Mouse (Mus musculus) hindbrain, embryonic 12.5 days (tissue): ENCODE measurements around the gene Ramp2. TPM values are rescaled to one million over a fixed set of nuclear protein-coding genes. Genes with fewer than 3 reads are reported as not detected.

Experiments used
- ATAC-seq: fragments of 200-750 bp; cut with Nextera tagmentation; 2 replicates; pipeline ENCODE4 v1.8.0; 2017; ENCODE audit warnings: moderate TSS enrichment; ENCODE audit not compliant: low FRiP score
- H3K27ac ChIP-seq: fragments of 300-500 bp; sonication (generic); 2 replicates; pipeline ENCODE4 v1.5.1; 2016; ENCODE audit warnings: mild to moderate bottlenecking
- H3K27me3 ChIP-seq: fragments of 300-500 bp; sonication (generic); 2 replicates; pipeline ENCODE4 v1.6.1; 2016; ENCODE audit warnings: mild to moderate bottlenecking
- H3K36me3 ChIP-seq: fragments of 300-500 bp; sonication (generic); 2 replicates; pipeline ENCODE4 v1.6.1; 2016; ENCODE audit warnings: mild to moderate bottlenecking
- H3K4me1 ChIP-seq: fragments of 300-500 bp; sonication (generic); 2 replicates; pipeline ENCODE4 v1.6.1; 2016
- H3K4me2 ChIP-seq: fragments of 300-500 bp; sonication (generic); replicated peaks from 2 replicates; pipeline ENCODE4 v1.6.1; 2016; ENCODE audit warnings: mild to moderate bottlenecking
- H3K4me3 ChIP-seq: fragments of 300-500 bp; sonication (generic); 2 replicates; pipeline ENCODE4 v1.5.1; 2016; ENCODE audit warnings: mild to moderate bottlenecking
- H3K9ac ChIP-seq: fragments of 300-500 bp; sonication (generic); 2 replicates; pipeline ENCODE4 v1.6.1; 2016; ENCODE audit warnings: mild to moderate bottlenecking, moderate library complexity
- H3K9me3 ChIP-seq: fragments of 300-500 bp; sonication (generic); replicated peaks from 2 replicates; pipeline ENCODE4 v1.6.1; 2016; ENCODE audit warnings: mild to moderate bottlenecking
- WGBS: fragments of 180-500 bp; shearing (Covaris S2); methylation state at CpG from one replicate; pipeline ENCODE4 v1.1.7; 2016; 5-methylcytosine and 5-hydroxymethylcytosine counted together
- polyA plus RNA-seq: library from polyadenylated mRNA; unstranded; fragments of >200 nt; fragmentation: Nextera tagmentation; extraction: Ambion mirVana; gene quantifications from 2 replicates; pipeline ENCODE4 v1.2.1, GENCODE M21; 2016

Ramp2 gene
- polyA plus RNA-seq, 1 experiment from 2014 or later = 62.2 TPM

- no peak for ATAC-seq
- Histone ChIP-seq H3K27ac (no peak overlapping the region), H3K36me3 (no peaks in the 10 kb centered on the region), H3K9ac (no peak overlapping the region; the same call in 1 of the 2 replicates), H3K9me3 (no peaks in the 10 kb centered on the region), H3K4me1 (peaks cover 7% of the 10 kb centered on the region; the same call in 1 of the 2 replicates), H3K4me3 (no peak overlapping the region), H3K4me2 (0 out of 2 replicates have a peak overlapping the region, but pooled peaks have one; percentile 84), H3K27me3 (peaks cover 37% of the 10 kb centered on the region)
- 40% methylated on average over 4 of the region's 4 CpGs for WGBS
Measured at GRCm38 (mm10) chr11:101245071-101245470, 757 bp upstream of the Ramp2 start.

DNA sequence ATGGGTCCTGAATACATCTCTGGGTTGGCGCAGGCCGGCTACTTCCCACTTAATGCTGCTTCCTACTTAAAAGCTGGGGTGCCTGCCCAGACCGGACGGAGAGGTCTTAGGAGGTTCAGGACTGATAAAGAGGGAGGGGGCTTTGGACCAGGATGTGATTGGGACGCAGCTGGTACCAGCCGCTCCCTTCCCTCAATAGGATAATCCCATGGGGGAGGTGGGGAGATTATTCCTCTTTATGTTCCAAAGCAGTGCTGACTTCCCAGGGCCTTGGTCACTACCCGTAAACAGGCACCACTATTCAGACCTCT, 829 bp downstream of the Ramp2 start:
- no peaks in the 10 kb centered on the region for H3K36me3 ChIP-seq
- H3K27me3 ChIP-seq = peaks cover 37% of the 10 kb centered on the region
- 5% methylated on average over 7 of the region's 7 CpGs for WGBS
- H3K27ac ChIP-seq = peak overlapping the region; percentile 40; the same call in 1 of the 2 replicates
- peak overlapping the region; percentile 84 for H3K4me2 ChIP-seq
- no peaks in the 10 kb centered on the region for H3K9me3 ChIP-seq
- no peak; the same call in 1 of the 2 replicates for ATAC-seq
- peak overlapping the region; percentile 77 for H3K9ac ChIP-seq
- H3K4me3 ChIP-seq = peak overlapping the region; percentile 57
- peaks cover 7% of the 10 kb centered on the region; the same call in 1 of the 2 replicates for H3K4me1 ChIP-seq

- Histone ChIP-seq H3K36me3 (no peaks in the 10 kb centered on the region), H3K4me3 (peak overlapping the region; percentile 57; the same call in 1 of the 2 replicates), H3K27me3 (peaks cover 37% of the 10 kb centered on the region), H3K27ac (no peak overlapping the region), H3K4me1 (peaks cover 9% of the 10 kb centered on the region), H3K4me2 (peak overlapping the region; percentile 84), H3K9ac (no peak overlapping the region), H3K9me3 (no peaks in the 10 kb centered on the region)
- WGBS = 84% methylated on average over 6 of the region's 6 CpGs
- ATAC-seq = no peak
Measured at GRCm38 (mm10) chr11:101247521-101248030, 1.7 kb downstream of the Ramp2 start.

DNA sequence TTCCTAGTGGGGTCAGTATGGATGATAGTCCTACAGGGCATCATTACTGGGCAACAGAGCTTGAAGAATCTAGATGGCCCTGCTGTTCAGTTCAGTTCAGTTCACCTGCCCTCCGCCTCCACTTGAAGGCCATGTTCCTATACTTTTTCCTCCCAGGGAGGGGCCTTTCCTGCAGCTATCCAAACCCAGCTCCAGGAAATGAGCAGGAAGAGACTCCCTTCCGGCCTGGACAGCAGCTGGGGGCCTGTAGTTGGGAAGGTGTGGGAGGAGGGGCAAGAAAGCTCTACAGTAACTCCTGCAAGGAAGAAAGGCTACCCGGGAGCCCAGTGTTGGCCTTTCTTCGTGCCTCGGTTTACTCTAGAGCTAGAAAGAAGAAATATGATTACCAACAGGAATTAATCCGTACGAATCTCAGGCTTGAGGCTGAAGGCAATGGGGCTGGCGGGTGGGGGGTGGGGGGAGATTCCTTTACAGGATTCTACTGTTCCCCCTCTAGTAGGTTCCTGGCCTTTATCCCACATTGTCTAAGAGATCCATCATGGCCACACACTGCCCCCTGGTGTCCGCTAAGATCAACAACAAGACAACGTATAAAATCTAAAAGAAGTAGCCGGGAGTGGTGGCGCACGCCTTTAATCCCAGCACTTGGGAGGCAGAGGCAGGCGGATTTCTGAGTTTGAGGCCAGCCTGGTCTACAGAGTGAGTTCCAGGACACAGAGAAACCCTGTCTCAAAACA, 2.6 kb downstream of the Ramp2 start:
- Histone ChIP-seq H3K4me2 (0 out of 2 replicates have a peak overlapping the region, but pooled peaks have one; percentile 6), H3K4me3 (no peak overlapping the region), H3K4me1 (peaks cover 15% of the 10 kb centered on the region), H3K9ac (no peak overlapping the region), H3K27me3 (peaks cover 37% of the 10 kb centered on the region), H3K36me3 (no peaks in the 10 kb centered on the region), H3K9me3 (no peaks in the 10 kb centered on the region), H3K27ac (no peak overlapping the region)
- WGBS = 31% methylated on average over 14 of the region's 14 CpGs
- no peak for ATAC-seq

DNA sequence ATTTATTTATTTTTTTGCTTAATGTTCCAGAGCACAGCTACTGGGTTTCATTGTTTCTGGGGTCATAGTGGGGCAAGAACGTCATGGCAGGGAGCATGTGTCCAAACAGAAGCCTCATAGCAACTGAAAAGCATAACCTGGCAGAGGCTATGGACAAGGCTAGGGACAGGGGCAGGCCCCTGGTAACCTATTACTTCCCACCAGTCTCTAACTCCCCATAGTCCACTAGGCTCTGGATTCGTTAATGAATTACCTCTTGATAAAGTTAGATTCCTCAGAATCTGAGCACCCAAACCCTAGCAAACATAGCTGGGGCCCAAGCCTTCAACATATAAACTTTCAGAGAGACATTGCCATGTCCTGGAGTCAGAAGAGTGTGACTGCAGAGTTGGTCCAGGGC, 5.2 kb downstream of the Ramp2 start:
- Histone ChIP-seq H3K27ac (no peak overlapping the region), H3K4me3 (no peak overlapping the region), H3K9ac (no peak overlapping the region), H3K36me3 (0 out of 2 replicates have a peak, but pooled peaks cover 3% of the 10 kb centered on the region), H3K27me3 (peaks cover 18% of the 10 kb centered on the region), H3K9me3 (no peaks in the 10 kb centered on the region), H3K4me2 (no peak overlapping the region), H3K4me1 (peaks cover 23% of the 10 kb centered on the region)
- ATAC-seq = no peak
- 83% methylated on average over 2 of the region's 2 CpGs for WGBS

DNA sequence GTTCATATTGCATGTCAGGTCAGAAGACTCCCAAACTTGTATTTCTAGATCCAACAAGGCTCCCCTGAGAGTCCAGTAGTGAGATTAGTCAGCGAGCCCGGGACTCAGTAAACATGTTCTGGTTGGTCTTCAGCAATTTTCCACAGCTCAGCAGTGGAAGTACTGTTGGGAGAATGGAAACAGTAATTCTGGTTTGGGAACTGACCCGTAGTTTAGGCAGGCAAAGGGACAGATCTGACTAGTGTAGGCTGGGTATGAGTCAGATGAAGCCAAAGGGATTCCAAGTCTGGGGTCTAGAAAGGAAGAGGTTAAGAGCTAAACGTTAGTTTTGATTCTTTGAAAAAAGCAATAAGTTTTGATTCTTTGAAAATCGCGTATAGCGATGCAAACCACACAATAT, 7.1 kb downstream of the Ramp2 start:
- H3K36me3 ChIP-seq = 0 out of 2 replicates have a peak, but pooled peaks cover 10% of the 10 kb centered on the region

DNA sequence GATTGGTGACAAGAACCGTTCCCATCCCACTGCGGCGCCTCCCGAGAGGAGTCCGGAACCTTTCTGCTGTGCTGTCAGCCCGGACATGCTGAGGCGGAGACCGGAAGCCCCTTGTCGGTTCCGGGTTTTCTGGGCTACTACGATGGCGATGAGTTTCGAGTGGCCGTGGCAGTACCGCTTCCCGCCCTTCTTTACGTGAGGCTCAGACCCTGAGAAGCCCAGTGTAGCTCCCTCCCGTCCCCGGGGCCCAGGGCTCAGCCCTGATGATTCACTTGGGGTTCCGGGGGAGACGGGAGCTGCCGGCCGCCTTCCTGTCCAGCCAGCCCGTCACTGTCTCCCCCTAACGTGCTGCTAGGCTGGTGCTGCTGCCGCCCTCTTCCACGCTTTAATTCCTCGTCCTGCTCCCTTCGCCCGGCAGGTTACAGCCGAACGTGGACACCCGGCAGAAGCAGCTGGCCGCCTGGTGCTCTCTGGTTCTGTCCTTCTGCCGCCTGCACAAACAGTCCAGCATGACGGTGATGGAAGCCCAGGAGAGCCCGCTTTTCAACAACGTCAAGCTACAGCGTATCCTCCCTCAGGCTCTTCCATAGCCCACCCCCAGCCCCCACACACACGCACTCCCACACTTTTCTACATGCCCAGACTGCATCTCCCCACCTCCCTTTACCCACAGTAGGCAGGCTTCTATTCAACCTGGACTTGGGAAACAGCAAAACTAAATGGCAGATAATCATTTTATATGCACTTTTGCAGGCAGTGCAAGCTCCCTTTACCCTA, 8.0 kb downstream of the Ramp2 start, which contains the start of gene Vps25:
Vps25 (plus strand) TSS at position 95 of the 777 bp plus-strand sequence.
- H3K4me1 ChIP-seq = peaks cover 18% of the 10 kb centered on the region
- no peaks in the 10 kb centered on the region for H3K9me3 ChIP-seq
- peak within 1 kb of the TSS; percentile 94 for H3K4me2 ChIP-seq
- H3K4me3 ChIP-seq = peak within 1 kb of the TSS; percentile 79
- H3K27ac ChIP-seq = peak within 1 kb of the TSS; percentile 86
- WGBS = under 1% methylated on average over 40 of the region's 40 CpGs
- H3K36me3 ChIP-seq = peaks cover 15% of the 10 kb centered on the region; the same call in 1 of the 2 replicates
- H3K9ac ChIP-seq = peak within 1 kb of the TSS; percentile 86
- H3K27me3 ChIP-seq = no peaks in the 10 kb centered on the region
- ATAC-seq = peak; percentile 82

More for the DNA sequence above, 7.1 kb downstream of the Ramp2 start:
- H3K4me3 ChIP-seq = peak overlapping the region; percentile 79
- peaks cover 16% of the 10 kb centered on the region for H3K4me1 ChIP-seq
- ATAC-seq = no peak
- peak overlapping the region; percentile 86 for H3K9ac ChIP-seq
- peak overlapping the region; percentile 94 for H3K4me2 ChIP-seq
- no peaks in the 10 kb centered on the region for H3K9me3 ChIP-seq
- peaks cover 1% of the 10 kb centered on the region for H3K27me3 ChIP-seq
- 13% methylated on average over 7 of the region's 7 CpGs for WGBS
- H3K27ac ChIP-seq = peak overlapping the region; percentile 86; the same call in 1 of the 2 replicates

DNA sequence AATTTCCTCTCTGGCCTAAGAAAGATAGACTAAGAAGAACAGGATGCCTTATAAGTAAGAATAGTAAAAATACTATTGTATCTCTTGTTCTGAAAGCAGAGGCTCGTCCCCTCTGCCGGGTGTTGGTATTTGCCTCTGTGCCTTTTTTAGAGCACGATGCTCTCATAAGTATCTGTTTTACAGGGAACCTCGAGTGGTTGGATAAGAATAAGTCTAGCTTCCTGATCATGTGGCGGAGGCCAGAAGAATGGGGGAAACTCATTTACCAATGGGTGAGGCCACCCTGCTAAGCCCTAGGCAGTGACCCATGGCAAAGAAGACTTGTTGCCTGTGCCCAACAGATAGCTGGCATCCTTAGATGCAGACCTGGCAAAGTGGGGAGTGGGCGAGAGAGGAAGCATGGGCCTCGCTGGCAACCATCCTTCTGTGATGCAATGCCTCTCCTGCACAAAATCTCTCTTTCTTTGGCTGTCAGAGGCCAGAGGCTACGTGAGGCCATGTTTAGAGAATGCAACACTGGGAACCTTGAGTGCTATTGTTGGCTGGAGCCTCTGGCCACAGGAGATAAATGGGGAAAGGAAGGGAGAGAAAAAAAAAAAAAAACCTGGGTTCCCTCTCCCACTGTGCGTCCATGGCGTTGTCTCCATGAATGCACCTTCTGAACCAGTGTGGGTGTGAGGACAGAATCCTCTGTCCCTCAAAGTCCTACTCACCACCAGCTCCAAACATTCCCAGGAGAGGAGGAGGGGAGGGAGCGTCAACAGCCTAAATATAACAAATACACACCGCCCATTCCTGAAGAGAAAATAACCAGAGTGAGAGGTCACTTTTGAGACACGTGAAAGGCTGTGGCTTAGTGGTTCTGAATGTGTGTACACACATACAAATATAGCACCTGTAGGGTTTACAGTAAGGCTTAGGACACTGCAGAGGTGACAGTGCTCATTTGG, 10.3 kb downstream of the Ramp2 start:
- H3K4me2 ChIP-seq = no peak overlapping the region
- peaks cover 9% of the 10 kb centered on the region; the same call in 1 of the 2 replicates for H3K27me3 ChIP-seq
- peaks cover 41% of the 10 kb centered on the region for H3K4me1 ChIP-seq
- no peak for ATAC-seq
- H3K9ac ChIP-seq = no peak overlapping the region
- H3K4me3 ChIP-seq = no peak overlapping the region
- 88% methylated on average over 13 of the region's 13 CpGs for WGBS
- peaks cover 17% of the 10 kb centered on the region; the same call in 1 of the 2 replicates for H3K36me3 ChIP-seq
- H3K27ac ChIP-seq = no peak overlapping the region
- no peaks in the 10 kb centered on the region for H3K9me3 ChIP-seq

DNA sequence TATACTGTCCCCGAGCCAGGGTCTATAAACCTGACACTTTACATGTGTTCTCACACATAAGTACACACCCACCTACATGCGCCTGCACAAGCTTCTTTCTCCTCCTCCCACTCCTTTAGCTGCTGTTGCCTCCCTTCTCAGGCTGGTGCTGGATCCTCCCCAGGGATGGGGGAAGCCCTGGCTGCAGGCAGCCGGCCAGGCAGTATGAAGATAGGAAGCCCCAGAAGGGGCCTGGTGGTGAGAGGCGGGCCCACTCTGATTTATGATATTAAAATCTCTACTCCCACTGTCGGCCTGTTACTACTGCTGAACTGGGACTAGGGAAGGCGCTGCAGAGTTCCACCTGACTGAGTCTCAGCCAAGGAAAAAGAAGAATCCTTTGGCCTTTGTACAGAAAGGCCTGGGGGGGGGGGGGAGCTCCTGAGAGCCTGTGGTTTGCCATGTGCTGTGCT, 13.5 kb downstream of the Ramp2 start:
- peaks cover 17% of the 10 kb centered on the region; the same call in 1 of the 2 replicates for H3K36me3 ChIP-seq
- peak overlapping the region; percentile 35 for H3K27ac ChIP-seq
- H3K4me2 ChIP-seq = peak overlapping the region; percentile 96
- H3K9ac ChIP-seq = peak overlapping the region; percentile 9; the same call in 1 of the 2 replicates
- H3K4me1 ChIP-seq = peaks cover 52% of the 10 kb centered on the region
- WGBS = 44% methylated on average over 6 of the region's 6 CpGs
- ATAC-seq = no peak
- peaks cover 40% of the 10 kb centered on the region for H3K27me3 ChIP-seq
- H3K4me3 ChIP-seq = 0 out of 2 replicates have a peak overlapping the region, but pooled peaks have one; percentile 51
- no peaks in the 10 kb centered on the region for H3K9me3 ChIP-seq

DNA sequence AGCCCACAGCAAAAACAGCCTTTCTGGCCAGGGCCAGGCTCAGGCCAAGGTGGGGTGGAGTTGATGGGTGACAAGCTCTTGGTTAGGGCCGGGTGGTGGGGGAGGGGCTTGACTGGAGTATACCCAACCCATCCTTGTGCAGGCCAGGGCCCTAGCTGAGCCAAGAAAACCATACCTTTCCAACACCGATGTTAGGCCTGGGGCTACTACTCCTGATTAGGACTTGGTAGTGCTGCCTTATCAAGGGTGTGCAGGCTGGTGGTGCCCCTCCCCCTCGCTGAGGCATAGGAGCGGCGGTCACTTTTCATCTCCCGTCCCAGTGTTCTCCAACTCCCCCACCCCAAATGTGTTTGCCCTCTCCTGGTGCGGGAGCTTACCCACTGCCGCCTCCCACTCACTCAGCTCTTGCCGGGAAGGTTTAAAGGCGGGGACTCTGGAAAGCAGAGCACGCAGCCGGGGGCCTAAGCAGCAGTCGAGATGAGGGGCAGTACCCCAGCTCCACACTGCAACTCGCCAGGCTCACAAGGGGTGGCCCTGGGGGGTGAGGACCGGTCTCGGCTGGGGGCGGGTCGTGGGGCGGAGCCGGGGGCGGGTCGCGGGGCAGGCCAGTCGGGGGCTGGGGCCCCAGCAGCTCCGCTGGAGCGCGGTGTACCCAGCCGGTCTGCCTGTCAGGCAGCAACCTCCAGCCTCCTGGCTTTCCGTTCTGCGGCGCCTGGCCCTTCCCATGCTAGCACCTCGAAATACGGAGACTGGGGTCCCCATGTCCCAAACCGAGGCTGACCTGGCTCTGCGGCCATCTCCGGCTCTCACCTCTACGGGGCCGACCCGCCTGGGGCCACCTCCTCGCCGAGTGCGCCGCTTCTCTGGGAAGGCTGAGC, 14.4 kb downstream of the Ramp2 start, which contains the start of gene Wnk4:
Wnk4 (plus strand) TSS at position 620 of the 878 bp plus-strand sequence.
- peaks cover 54% of the 10 kb centered on the region for H3K4me1 ChIP-seq
- H3K9ac ChIP-seq = peak within 1 kb of the TSS; percentile 77
- peak within 1 kb of the TSS; percentile 35 for H3K27ac ChIP-seq
- H3K4me3 ChIP-seq = peak within 1 kb of the TSS; percentile 51
- H3K27me3 ChIP-seq = peaks cover 48% of the 10 kb centered on the region
- H3K9me3 ChIP-seq = no peaks in the 10 kb centered on the region
- H3K4me2 ChIP-seq = peak within 1 kb of the TSS; percentile 96
- under 1% methylated on average over 42 of the region's 43 CpGs for WGBS
- peak; percentile 78 for ATAC-seq
- H3K36me3 ChIP-seq = peaks cover 17% of the 10 kb centered on the region; the same call in 1 of the 2 replicates
